Mouse (Mus musculus): ENCODE measurements around the gene Vmn1r169. TPM values are rescaled to one million over a fixed set of nuclear protein-coding genes. Genes with fewer than 3 reads are reported as not detected.
"Not testable (repeated sequence)": the region's sequence is repeated elsewhere in the genome, so short reads cannot be mapped to it uniquely, and the experiment has no call there.

Gene Vmn1r169
- total RNA-seq (2021), result not detected

DNA sequence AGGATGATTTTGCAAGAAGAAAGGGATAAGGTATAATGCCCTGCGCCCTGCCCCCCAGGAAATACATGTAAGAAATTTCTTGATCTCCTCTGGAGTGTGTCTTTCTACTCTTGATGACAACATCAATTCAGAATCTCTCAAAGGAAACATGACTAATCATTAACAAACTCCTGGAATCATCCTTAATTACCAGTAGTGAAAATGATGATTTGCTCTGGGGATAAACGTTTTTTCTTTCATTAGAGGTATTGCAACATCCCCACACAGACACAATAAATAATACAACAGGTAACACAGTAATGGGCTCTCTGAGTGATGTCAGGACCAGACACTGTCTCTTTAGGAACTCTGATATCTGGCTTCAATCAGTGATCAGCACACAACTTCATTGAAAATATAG, at the start of gene Vmn1r169:
Gene Vmn1r169, plus strand, starts transcription at position 301 of the 400 bp plus-strand sequence.
- not testable (repeated sequence) for DNase-seq

GRCm38 (mm10) chr7:23539432-23539831, 35.9 kb upstream of the Vmn1r169 start, which contains the start of gene Vmn1r168:
TSS of gene Vmn1r168 (plus strand) at chr7:23539732.
- DNase-seq, result not testable (repeated sequence)

GRCm38 (mm10) chr7:23605875-23606274, 30.5 kb downstream of the Vmn1r169 start, which contains the start of gene Vmn1r170:
TSS of gene Vmn1r170 (plus strand) at chr7:23606175.
- DNase-seq, result not testable (repeated sequence)

Other genes starting within 250 kb of the Vmn1r169 start
- under 1 TPM in 1 of 2 experiments, not detected in 1; 0.22 TPM for gene Nlrp5, start 189.6 kb upstream of the Vmn1r169 start, total RNA-seq (2021)
- gene Vmn1r167, start 68.3 kb upstream of the Vmn1r169 start, total RNA-seq (2021), result not detected
- not detected for gene Vmn1r168, start 35.8 kb upstream of the Vmn1r169 start, total RNA-seq (2021)
- not detected for gene Vmn1r170, start 30.6 kb downstream of the Vmn1r169 start, total RNA-seq (2021)
- gene Vmn1r171, start 55.2 kb downstream of the Vmn1r169 start, total RNA-seq (2021), result not detected
- gene Vmn1r172, start 82.8 kb downstream of the Vmn1r169 start, total RNA-seq (2021), result not detected
- gene Vmn1r173, start 125.2 kb downstream of the Vmn1r169 start, total RNA-seq (2021), result not detected
- gene Vmn1r174, start 176.7 kb downstream of the Vmn1r169 start, total RNA-seq (2021), result not detected
- gene Vmn1r175, start 235.1 kb downstream of the Vmn1r169 start, total RNA-seq (2021), result not detected

All from layer of hippocampus, postnatal 36 days (tissue).